Mouse (Mus musculus) olfactory bulb, adult 2 months (tissue): Measurements from ENCODE around the gene Chrne. TPM values are rescaled to one million over a fixed set of nuclear protein-coding genes. Genes with fewer than 3 reads are reported as not detected.
A peak's percentile ranks its signal among the peaks of the same experiment; 100 is the strongest.

Experiments
- H3K27ac ChIP-seq: fragments of 200-500 bp; 2 replicates; pipeline ENCODE4 v1.5.1; 2012; ENCODE audit warnings: low read depth, low read length; ENCODE audit not compliant: insufficient read depth
- H3K4me1 ChIP-seq: fragments of 200-500 bp; 2 replicates; pipeline ENCODE4 v1.6.1; 2012; ENCODE audit warnings: low read length; ENCODE audit not compliant: control insufficient read depth, insufficient read depth
- H3K4me3 ChIP-seq: fragments of 200-500 bp; 2 replicates; pipeline ENCODE4 v1.5.1; 2012; ENCODE audit warnings: mild to moderate bottlenecking, low read depth, low read length, moderate library complexity; ENCODE audit not compliant: insufficient read depth
- CTCF ChIP-seq: fragments of 200-500 bp; IDR thresholded peaks from 2 replicates; pipeline ENCODE4 v1.5.1; 2012; ENCODE audit warnings: low read depth, mild to moderate bottlenecking, low read length, moderate library complexity; ENCODE audit not compliant: insufficient read depth
- POLR2A ChIP-seq: fragments of 200-500 bp; IDR thresholded peaks from 2 replicates; pipeline ENCODE4 v1.6.1; 2012; ENCODE audit warnings: mild to moderate bottlenecking, low read depth, low read length, moderate library complexity; ENCODE audit not compliant: insufficient read depth
- WGBS: fragments of 180-500 bp; shearing (Covaris S2); methylation state at CpG from one replicate; pipeline ENCODE4 v1.1.7; 2018; 5-methylcytosine and 5-hydroxymethylcytosine counted together
- polyA plus RNA-seq: library from polyadenylated mRNA; stranded (reverse); fragments of >200 nt; gene quantifications from 2 replicates; pipeline ENCODE4 v1.2.4, GENCODE M21; 2012; ENCODE audit warnings: low replicate concordance; ENCODE audit not compliant: missing spikeins, insufficient read depth, insufficient read length

Gene Chrne
- polyA plus RNA-seq, 1 experiment, result not detected

DNA sequence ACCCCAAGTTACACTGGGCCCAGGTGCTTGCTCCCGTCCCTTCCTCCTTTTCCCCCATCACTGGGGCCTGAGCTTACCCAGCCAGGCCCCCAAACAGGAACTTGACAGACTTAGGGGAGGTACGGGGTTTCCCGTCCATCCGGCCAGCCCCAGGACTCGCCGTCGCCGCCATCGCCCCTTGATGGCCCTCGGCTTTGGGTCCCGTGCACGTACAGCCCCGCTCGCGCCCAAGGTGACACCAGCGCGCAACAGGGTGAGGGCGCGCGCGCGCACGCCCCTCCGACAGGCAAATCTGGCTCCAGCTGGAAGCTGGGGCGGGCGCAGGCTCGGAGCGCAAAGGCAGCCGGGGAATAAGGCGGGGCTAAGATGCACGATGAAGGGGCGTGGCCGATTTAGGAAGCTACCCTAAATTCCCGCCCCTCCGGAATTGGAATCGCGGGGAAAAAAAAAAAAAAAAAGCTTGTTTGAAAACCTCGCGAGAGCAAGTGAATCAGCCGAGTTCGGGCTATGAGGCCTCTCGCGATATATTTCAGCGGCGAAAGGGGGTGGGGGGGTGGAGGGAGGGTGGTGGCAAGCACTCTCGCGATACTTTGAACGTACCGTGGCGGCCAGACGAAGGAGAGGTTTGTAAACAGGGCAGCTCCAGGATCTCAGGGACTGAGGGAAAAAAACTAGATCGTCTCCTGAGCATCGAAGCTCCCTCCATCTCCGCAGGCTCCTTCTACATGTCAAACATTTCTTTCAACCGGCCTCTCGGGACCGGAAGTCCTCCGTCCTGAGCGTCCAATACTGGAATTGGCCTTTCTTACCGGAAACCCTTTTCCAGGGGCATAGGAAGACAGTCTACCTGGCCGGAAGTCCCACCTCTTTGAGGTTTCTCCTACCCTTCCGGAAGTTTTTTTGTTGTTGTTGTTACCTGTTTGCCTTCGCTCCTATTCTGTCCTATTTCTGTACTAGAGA is 28.0 kb upstream of the Chrne start, which contains the start of the genes Rnf167 and Slc25a11:
Gene Rnf167, plus strand, starts transcription at position 545 of the 960 bp plus-strand sequence.
Gene Slc25a11, minus strand, starts transcription at position 789 of the 960 bp plus-strand sequence.
- Histone ChIP-seq H3K4me3 (peak within 1 kb of the TSS; percentile 90), H3K4me1 (peaks cover 18% of the 10 kb centered on the region), H3K27ac (peak within 1 kb of the TSS; percentile 93)
- TF ChIP-seq POLR2A, result peak; percentile 94
- TF ChIP-seq CTCF, result no peak
- under 1% methylated on average over 63 of the region's 63 CpGs for WGBS

DNA sequence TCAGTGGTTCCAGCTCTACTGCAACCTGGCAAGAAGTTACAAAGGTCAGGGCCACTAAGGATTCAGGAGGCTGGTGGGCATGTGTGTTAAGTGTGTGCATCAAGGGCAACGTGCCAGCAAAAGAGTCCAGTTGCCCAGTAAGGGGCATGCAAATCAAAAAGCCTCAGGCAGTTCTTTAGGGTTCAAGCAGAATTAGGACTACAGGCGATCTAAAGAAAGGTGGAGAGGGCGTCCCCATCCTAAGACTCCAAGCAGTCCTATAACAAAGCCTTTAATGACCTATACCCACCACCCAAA is 27.2 kb upstream of the Chrne start:
- no peak for TF ChIP-seq CTCF
- H3K4me1 ChIP-seq, result peaks cover 16% of the 10 kb centered on the region
- H3K4me3 ChIP-seq, result peak overlapping the region; percentile 90
- WGBS, result 1% methylated on average over 3 of the region's 3 CpGs
- H3K27ac ChIP-seq, result peak overlapping the region; percentile 84

DNA sequence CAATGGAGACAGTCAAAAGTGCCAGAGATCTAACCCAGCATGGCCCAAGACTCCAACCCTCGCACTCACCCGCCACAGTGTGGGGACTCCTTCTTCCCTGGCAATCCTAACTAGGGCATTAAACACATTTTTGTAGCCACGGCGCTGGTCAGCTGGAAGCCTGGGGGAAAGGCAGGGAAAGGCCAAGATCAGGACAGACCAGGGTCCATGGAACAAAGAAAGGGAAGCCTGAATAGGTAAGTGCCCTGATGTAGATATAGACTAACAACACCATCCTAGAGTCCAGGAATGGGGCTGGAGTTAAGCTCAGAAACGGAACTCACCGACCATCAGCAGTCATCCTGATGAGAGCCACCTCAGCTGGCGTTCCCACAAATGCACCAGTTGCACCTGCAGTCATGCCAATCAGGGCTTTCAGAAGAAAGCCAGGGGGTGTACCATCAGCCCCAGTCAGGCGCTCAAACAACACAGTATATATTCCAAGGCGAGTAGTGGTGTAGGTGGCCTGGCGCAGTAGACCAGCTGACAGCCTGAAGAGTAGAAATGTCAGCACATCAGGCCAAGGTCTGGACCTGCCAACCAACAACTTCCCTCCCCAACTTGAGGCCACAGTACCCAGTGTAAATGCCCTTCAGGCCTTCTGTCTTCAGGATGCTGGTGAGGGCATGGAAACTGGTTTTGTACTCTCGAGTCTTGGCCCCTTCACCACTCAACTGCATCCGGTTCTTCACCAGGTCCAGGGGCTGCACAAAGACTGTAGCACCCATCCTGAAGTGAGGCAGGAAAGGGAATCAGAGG is 26.6 kb upstream of the Chrne start:
- H3K4me3 ChIP-seq, result peak overlapping the region; percentile 90
- H3K4me1 ChIP-seq, result peaks cover 16% of the 10 kb centered on the region
- no peak for TF ChIP-seq POLR2A
- no peak for TF ChIP-seq CTCF
- 81% methylated on average over 12 of the region's 12 CpGs for WGBS
- H3K27ac ChIP-seq, result 0 out of 2 replicates have a peak overlapping the region, but pooled peaks have one; percentile 84

DNA sequence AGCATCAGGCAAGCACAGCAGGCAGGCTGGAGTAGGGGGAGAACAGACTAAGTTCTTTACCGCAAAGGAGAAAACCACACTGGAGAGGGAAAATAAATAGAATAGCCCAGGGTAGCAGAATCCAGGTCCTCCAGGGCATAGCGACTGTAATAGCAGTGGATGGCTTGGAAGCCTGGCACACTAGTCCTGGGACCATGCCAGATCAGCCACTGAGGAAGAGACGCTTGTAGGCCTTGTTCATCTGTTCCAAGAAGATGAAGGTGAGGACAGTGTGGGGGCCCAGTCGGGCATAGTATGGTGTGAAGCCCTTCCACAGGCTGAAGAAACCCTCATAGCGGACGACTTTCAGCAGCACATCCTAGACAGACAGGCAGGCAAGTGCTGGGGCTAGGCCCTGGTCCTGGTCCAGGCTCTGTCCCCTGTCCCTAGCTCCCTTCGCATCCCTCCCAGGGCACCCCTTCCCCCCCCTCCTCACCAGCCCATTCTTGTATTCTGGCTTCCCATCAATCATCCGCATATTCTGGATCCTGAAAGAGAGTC is 25.6 kb upstream of the Chrne start:
- 89% methylated on average over 8 of the region's 8 CpGs for WGBS
- no peak overlapping the region for H3K27ac ChIP-seq
- H3K4me3 ChIP-seq, result no peak overlapping the region
- TF ChIP-seq CTCF, result no peak
- no peak for TF ChIP-seq POLR2A
- H3K4me1 ChIP-seq, result peaks cover 16% of the 10 kb centered on the region

DNA sequence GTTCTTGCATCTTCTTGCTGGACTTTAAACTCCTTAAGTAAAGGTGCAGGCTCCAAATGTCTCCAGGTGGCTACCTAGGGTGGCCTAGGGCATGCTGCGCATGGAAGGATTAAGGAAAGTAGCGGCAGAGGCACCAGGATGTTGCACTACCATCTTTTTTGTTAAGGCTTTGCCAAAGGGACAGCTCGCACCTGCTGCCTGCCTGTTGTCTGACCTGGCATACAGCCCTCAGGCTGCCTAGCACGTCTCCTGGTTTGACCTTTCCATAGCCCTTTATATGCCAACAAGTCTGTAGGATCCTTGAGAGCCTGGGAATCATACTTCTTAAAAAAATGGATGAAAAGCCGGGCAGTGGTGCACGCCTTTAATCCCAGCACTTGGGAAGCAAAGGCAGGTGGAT is 24.0 kb upstream of the Chrne start:
- 93% methylated on average over 6 of the region's 6 CpGs for WGBS
- TF ChIP-seq POLR2A (no peak), CTCF (no peak)
- Histone ChIP-seq H3K4me3 (no peak overlapping the region), H3K4me1 (peaks cover 11% of the 10 kb centered on the region), H3K27ac (no peak overlapping the region)

DNA sequence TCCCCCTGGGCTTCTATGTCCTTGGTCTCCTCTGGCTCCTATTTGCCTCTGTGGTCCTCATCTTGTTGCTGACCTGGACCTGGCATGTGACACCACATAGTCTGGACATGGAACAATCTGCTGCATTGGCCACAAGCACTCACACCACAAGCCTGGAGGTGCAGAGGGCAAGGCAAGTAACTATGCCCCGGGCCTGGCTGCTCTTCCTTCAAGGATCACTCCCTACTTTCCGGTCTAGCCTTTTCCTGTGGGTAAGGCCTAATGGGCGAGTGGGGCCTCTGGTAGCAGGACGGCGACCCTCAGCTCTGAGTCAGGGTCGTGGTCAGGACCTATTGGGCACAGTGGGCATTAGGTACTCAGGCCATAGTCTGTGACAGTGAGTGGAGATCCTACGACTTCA is 22.2 kb upstream of the Chrne start:
- Histone ChIP-seq H3K27ac (no peak overlapping the region), H3K4me1 (peaks cover 11% of the 10 kb centered on the region), H3K4me3 (no peak overlapping the region)
- no peak for TF ChIP-seq CTCF
- TF ChIP-seq POLR2A, result no peak
- WGBS, result 87% methylated on average over 7 of the region's 7 CpGs

DNA sequence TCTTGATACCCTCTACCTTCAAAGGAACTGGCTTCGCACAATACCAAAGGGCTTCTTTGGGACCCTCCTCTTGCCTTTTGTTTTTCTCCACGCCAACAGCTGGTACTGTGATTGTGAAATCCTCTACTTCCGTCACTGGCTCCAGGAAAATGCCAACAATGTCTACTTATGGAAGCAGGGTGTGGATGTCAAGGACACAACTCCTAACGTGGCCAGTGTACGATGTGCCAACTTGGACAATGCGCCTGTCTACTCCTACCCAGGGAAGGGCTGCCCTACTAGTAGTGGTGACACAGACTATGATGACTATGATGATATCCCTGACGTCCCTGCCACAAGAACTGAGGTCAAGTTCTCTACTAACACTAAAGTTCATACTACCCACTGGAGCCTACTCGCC is 21.0 kb upstream of the Chrne start:
- Histone ChIP-seq H3K4me1 (no peaks in the 10 kb centered on the region), H3K27ac (no peak overlapping the region), H3K4me3 (no peak overlapping the region)
- no peak for TF ChIP-seq CTCF
- no peak for TF ChIP-seq POLR2A
- 84% methylated on average over 8 of the region's 8 CpGs for WGBS

DNA sequence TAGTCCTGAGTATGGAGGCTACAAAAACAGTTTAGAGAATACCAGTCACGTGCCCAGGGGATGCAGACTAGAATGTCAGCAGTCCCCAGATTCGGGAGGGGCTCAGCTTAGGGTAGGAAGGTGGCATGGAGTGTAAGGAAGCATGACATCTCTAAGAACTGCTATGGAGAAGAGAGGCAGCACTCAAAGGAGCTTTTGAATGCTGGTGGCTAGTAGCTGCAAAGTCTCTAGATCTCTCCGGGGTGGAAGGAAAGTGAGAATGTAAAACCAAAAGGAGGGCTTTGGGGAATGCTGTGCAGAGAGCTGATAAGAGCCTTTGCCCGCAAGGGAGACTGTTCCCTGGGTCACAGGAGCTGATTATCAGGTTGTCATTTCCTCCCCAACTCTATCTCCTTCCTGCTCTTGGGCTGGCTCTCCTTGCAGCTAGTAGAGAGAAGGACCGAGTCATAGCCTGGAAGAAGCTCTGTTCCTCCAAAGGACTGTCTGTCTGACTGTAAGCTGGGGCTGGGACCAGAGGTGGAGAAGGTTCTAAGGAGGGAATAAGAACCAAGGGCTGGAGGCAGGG is 19.8 kb upstream of the Chrne start, which contains the start of gene Gp1ba:
Gene Gp1ba, plus strand, starts transcription at position 409 of the 565 bp plus-strand sequence.
- Histone ChIP-seq H3K4me3 (no peak within 1 kb of the TSS), H3K27ac (no peak within 1 kb of the TSS), H3K4me1 (no peaks in the 10 kb centered on the region)
- 57% methylated on average over 5 of the region's 5 CpGs for WGBS
- TF ChIP-seq CTCF (no peak), POLR2A (no peak)

DNA sequence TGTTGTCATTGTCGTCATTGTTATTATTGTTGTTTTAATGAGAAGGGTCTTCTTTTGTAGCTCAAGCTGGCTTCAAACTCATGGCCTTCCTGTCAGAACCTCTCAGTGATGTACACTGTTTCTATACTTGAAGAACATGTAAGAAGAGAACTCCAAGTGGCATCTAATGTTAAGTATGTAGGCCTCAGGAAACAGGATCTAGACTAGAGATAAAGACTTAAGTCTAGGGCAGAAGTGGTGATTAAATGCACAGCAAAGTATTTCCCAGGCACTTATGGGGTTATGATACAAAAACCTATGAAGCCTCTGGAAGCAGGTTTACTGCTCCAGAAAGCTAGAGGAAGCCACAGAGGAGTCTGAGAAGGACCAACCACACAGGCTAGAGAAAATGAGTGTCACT is 19.3 kb upstream of the Chrne start:
- WGBS, result 80% methylated on average over 1 of the region's 1 CpGs
- no peak overlapping the region for H3K4me3 ChIP-seq
- TF ChIP-seq CTCF (no peak), POLR2A (no peak)
- H3K27ac ChIP-seq, result no peak overlapping the region
- H3K4me1 ChIP-seq, result no peaks in the 10 kb centered on the region
